Mouse (Mus musculus) urinary bladder, postnatal 36 days (tissue): Measurements from ENCODE around the gene Glis1.

Source experiments
- DNase-seq, 2 experiments: peaks; one replicate each; pipeline ENCODE4 v3.0.0; 2022; ENCODE audit warnings: low spot score in 2 of 2, mixed read lengths in 1 of 2

The Glis1 gene

DNA sequence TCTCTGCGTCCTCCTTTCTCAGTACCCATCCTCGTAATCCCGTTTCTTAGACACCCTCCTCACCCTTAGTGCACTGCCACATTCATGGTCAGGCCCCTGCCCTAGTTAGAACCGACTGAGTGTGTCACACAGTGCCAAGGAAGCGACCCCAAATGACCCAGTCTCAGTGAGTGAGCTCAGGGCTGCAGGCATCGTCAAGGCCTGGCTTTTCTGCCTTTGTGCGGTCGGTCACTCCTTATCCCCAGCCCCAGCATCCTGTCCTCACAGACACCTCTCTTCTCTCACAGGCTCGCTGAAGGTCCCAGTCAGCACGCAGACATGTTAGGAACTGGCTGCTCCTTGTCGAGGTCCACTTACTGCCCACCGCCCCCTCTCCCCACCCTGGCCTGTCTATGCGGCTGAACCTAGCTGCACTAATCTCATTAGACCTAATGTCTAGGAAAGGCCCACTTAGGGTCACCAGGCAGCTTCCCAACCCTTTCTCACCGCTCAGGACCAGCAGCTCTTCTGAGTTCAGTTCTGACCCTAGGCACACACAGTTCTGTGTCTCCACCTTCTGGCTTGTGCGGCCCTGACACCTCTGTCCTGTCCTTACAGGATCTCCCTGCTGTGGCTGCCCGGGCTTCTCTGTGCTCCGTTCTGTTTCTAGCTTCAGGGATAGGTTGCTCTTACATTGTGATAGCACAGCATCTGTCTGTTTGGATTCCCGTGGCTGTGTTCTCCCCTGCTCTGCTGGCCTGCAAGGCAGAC lies 18.1 kb downstream of the Glis1 start:
- no peak for DNase-seq

DNA sequence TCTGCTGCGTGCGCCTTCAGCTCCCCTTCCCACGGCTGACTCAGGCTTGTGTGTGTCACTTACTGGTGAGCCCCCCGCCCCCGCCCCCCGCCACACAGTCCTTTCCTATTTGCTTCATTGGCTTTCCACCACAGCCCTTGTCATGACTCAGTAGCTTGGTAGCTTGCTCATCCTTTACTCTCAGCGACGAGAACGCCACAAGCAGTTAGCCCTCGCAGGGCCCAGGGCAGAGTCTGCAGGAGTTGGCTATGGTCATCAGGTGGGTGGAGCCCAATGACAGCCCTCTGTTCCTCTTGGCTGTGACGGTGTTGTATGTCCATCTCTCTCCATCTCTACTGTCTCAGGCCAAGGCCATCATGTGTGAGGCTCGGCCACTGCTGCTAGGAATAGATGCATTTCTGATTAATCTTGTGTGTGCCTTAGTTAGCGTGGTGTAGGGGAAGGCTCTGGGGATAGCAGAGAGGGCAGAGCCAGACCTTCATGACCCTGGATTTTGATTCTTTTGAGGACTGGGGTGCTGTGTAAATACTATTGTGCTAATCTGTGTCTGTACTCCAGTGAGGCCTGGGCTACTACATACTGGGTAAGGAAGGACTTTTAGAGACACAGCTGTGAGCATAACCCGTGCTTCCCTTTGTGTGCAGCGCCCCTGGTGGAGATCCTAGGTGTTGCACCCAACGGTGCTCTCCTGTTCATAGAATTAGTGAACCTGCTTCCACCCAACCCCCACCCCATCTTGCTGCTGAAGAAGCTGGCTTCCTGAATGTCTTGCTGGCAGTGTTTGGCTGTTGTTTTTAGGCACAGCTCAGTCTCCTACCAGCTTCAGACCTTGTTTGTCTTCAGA lies 19.0 kb downstream of the Glis1 start:
- DNase-seq: peak; percentile 77 to 78

DNA sequence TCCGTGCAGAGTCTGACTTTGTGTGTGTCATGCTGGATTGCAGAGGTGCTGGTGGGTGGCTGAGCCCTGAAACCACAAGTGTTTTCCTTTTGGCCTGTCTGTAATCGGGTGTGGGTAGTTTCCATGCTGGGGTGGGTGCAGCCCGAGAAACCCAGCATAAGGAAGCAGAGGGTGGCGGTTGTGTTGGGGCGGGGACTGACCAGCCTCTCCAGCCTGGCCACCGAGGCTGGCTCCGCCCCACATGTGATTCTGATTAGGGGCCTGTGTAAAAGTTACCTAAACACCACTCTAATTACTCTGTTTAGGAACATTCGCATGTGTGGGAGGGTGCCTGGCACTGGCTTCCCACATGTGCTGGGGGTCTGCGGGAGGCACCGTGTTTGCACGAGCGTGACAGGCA lies 23.2 kb downstream of the Glis1 start:
- DNase-seq: no peak

DNA sequence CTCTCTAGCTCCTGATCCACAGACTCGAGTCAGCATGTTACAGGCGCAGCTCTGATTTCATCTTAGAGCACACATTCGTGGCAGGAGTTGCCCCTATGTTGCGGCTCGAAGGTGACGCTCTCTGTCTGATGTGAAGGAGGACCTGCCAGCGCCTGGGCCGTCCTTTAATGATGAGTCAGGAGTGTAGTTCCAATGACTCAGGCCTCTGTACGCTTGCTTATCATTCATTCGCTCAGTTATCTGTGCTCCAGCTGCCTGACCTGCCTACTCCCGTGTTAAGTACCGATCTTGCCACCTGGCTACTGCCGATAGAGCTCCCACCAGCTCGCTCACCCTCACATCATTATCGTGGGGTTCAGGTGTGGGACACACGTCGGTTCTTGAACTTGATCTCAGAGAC lies 24.5 kb downstream of the Glis1 start:
- no peak for DNase-seq

DNA sequence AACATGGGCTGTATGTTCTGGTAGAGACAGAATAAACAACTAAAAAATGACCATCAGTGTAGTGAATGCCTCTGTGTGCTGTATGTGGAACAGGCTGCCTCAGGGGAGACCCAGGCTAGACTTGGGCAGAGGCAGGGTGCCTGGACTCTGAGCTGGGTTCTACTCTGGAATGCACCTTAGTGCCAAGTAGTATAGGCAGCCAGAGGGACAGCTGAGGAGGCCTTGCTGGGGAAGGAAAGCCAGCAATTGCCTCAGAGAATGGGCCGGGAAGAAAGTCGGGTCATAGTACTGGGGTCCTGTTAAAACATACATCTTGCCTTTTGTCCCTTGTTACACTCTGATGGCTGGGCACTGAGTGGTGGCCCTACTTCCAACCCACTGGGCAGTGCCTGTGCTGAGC lies 25.1 kb downstream of the Glis1 start:
- DNase-seq: no peak

DNA sequence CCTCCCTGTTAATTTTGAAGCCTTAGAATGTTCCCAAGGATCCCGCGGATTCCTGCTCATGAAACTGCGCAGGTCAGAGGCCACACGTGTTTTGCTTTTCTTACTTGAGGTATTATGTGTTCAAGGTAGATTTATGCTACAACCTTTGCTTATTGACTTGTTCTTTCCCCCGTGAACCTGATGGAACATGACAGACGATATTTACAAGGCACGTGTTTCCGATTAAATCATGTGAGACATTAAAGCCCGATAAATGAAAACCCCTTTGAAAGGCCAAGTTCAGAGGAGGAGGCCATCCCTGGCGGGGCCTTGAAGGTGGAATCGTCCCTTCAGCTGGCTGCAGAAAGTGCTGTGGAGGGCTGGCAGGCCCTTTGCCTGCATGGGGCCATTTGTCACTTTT lies 26.1 kb downstream of the Glis1 start:
- no peak for DNase-seq

DNA sequence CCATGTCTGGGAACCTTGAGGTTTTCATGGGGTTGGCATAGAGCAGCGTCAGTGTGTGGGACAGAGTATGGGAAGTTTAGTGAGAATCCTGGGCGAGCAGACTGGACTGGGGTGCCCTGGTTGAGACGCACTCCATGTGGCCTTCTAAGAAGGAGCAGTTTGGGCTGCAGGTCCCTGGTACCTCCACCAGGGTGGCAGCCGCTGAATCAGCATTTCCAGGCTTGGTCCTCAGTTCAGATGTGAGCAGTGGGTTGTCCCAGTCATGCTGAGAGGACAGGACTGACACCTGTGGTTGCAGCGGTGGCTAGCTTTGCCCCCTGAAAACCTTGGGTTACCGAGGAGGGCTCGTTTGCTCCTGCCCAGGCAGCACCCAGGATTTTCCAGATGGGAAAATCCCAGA lies 33.4 kb downstream of the Glis1 start:
- no peak for DNase-seq

DNA sequence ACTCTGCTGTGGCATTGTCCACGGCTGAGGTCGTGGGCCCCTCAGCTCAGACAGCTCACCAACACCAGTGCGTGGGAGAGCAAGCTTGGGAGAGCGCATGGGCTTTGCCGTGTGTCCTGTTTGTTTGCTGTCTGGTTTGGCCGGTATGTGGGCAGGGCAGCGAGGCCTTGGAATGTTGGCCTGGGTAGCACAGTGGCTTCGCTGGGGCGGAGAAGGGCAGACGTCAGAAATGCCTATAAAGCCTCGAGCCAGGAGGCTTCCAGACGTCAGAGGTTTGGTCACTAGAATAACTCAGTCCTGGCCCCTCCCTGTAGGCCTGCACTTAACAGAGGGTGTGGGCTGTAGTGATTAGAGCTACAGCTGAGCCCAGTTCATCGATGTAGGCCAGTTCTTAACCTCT lies 33.9 kb downstream of the Glis1 start:
- DNase-seq: peak; percentile 33 to 52

DNA sequence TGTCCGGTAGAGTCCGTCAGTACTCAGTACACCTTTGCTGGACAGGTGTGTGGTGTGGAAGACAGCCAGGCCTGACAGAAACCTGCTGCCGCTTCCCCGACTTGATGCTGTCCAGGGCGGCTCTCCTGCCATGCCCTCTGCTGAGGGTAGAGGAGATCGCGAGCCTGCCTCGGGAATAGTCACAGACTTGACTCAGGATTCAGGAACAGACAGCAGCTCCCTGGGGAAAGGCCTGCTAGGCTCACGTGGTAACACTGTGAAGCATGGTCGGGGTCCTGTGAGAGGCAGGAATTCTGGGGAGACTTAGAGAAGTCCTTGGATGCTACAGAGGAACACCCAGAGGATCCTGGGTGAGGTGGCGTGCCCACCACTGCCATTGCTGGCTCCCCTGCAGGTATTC lies 34.4 kb downstream of the Glis1 start:
- no peak for DNase-seq

DNA sequence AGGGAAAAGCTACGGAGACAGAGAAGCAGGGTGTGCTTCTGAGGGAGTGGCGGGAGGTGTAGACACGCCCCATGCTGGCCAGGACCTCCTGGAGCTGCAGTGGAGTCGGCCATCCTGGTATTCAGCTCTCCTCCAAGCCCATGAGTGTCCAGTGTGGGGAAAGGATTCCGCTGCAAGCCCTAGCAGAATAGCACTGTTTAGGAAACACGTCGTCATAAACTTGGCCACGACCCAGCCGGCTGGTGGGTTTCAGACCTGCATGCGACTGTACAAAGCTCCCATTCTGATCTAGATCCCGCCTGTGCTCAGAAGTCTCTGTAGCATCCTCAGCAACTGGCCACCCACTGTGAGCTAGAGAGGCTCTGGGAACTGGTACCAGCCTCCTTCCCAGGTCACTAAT lies 41.9 kb downstream of the Glis1 start:
- DNase-seq: no peak

DNA sequence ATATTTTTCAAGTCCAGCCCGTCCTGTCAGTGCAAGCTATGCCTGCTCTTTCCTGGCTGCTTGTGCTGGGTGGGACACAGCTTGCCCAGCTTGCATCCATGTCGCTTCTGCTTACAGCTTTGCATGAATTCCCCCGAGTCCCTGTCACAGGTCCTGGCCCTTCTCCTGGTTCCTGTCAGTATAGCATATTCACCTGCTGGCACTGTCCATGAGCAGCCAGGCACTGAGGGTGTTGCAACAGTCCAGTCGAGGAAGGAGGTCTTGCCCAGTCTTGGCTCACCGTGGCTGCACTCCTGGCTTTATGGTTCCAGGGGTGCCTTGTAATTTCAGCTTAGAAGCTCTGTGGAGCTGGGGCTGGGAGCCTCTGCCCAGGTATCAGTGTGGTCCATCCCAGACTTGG lies 44.6 kb downstream of the Glis1 start:
- no peak for DNase-seq

DNA sequence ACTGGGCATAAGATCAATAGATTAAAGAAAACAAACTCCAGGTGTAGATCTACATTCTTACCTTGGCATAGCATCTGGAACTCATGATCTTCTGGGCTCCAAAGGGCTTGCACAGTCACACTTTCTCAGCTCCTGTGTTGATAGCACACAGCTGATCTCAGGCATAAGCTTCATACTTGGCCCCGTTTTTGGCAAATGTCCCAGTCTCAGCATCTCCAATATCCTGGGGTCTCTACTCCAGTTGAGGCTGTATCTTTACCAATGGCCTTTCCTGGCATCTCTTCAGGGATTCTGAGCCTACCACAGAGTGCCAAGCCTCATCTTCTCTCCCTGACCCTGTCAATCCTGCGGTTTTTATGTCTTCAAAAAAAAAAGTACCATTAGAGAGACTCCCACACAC lies 48.1 kb downstream of the Glis1 start:
- no peak for DNase-seq

DNA sequence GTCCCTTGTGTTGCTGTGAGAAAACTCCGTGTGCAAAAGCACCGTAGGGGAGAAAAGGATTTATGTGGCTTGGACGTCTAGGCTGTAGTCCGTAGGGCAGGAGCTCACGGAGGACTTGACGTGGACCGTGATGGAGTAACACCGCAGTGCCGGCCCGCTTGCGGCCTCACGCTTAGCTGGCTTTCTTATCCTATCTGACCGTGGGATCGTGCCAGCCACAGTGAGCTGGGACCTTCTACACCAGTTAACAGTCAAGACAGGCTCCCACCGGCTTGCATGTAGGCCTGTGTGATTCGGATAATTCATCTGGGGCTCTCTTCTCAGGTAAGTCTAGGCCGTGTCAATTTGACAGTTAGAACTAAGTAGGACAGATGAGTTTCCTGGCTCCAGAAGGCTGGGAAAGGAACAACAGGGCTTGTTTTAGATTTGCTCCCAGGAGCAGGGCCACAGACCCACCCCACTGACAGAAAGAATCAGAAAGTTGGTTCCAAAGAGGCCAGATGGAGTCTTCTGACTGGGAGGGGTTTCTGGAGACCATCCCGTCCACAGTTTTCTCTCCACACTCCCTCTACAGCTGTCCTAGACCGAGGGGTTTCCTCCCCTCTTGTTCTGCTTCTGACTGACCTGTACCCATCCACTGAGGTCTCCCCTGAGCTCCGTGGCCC lies 49.3 kb downstream of the Glis1 start:
- no peak for DNase-seq

DNA sequence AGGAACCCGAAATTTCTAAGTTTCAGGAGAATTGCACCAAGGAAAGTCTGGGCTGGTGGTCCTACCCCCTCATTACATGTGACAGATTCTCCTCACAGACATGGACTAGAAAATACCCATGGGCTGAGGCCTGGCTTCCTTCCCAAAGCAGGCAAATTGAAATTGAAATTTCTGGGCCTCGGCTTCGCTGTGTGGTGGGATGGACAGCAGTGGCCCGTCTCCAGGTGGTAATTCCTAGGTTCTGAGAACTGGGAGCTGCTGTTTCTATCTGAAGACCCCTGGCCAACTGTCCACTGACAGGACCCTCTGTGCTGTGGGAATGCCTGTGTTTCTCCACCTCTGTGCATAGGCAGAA lies 49.8 kb downstream of the Glis1 start:
- DNase-seq: no peak

DNA sequence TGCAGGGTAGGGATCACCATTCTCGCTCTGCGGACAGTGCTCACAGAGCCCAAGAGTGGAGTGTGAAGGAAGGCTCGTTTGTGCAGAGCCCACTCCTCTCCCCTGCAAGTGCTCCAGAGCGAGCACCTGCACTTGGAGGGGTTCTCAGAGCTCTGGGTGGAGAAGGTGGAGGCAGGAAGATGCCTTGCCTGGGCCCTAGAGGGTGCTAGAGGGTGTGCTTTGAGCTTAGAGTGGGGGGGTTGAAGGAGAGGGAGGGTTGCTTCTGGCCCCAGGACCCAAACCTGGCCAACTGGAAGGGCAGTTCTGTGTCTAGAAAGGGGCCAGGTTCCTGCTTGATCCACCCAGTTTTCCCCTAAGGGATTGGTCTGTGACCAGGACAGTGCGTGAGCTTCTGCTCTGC lies 51.5 kb downstream of the Glis1 start:
- DNase-seq: no peak

DNA sequence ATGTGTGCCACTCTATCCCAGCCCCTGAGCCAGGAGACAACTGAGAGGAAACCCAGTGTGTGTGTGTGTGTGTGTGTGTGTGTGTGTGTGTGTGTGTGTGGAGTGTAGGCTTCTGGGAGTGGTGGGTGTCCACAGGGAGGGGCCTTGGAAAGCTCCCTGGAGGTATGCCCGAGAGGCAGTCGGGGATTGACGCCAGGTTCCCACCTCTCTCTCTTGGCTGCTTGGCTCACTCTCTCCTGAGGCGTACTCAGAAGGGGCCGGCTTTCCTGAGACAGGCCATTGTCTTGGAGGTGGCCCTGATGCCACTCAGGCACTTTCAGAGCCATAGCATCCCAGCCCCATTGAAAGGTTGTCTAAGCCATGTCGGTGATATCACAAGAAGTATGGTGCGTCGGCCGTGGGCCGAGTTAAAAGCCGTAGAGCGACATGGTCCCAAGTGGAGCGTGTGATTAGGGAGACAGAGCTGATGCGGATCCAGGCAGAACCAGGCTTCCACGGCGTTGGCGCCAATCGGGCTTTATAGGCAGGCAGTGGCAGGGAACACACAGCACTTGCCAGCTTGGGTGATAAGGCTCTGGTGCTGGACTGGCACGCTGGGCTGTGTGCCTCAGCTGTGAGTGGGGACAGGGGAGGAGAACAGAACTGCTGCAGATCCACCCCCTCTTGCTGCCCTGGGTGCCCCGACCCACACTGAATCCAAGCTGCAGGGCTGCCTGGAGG lies 54.9 kb downstream of the Glis1 start:
- no peak for DNase-seq

DNA sequence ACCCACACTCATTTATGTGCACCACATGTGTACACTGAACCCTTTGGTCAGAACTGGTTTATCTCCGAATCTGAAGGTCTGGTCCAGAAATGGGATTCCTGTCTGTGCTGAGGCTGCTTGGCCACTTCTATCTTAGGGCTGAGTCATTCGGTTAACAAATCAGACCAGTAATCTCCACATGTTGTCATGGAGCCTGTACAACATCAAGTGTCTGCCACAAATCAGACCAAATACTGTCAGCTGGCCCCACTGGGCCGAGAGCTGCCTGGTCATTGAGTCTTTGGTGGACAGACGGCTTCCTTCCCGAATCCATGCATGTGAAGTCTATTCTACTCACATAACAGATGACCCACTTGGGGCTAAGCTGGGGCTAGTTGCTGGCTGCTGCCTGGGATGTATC lies 58.6 kb downstream of the Glis1 start:
- no peak for DNase-seq

DNA sequence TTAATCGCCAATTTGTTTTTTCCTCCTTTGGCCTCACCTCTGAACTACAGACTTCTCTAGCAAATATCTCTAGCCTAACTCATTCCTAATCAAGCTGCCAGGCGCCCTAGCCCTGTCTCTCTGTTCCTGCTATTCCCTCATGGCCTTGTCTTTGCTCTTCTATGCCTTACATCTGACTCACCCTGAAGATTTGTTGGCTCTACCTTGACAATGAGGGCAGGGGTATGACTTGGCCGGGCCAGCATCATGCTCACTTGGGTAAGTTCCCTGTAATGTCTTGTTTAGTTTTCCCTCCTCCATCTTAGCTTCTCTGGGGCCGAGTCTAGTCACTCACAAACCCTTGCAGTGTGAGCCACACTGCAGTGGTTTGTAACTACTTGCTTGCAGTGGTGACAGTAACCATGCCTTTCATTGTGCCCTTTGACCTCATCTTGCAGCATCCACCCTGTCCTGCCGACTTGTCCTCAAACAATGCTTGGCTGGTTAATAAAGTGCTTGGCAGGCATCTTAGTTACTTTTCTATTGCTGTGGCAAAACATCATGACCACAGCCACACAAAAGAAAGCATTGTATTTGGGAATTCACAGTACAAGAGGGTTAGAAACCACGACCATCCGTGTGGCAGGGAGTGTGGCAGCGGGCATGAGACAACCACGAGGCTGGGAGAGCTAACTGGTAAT lies 61.5 kb downstream of the Glis1 start:
- DNase-seq: no peak

DNA sequence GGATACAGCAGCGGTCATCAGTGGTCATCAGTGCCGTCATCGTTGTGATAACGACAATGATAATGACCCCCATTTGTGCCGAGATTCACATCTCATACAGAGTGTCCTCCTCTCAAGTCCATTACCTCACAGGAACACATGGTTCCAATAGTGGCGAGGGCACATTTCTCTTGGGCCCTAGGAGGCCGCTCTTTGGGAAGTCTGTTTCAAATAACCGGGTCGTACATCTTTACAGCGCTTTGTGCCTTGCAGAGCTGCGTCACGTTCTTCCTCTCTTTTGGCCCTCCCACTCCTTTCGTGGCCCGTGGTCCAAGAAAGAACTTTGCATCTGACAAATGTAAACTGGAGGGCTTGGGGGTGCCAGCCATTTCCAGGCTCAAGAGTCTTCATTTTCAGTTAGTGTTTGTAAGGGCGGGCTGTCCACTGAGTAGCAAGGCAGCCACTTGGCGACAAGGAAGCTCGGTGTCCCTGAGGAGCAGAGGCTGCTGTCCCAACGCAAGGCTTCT lies 63.1 kb downstream of the Glis1 start:
- DNase-seq: no peak

DNA sequence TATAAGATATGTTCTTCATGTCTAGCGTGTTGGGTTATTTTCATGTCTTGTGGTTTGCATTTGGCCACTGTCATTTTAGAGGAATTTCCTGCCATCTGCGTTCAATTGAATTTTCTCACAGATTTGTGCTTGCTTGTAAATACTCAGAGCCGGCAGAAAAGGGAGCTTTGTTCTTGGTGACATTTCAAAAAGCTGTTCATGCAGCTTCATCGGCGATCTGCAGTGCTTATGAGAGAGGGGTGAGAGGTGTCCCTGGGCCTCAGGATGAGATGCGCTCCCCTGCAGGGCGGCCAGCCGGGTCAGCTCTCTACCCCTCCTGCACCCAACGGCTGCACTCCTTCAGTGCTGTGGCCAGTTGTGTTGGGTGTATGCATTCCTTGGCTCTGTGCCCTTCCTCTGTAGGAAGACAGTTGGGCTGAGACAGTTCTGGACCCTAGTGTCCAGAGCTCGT lies 68.2 kb downstream of the Glis1 start:
- DNase-seq: no peak

DNA sequence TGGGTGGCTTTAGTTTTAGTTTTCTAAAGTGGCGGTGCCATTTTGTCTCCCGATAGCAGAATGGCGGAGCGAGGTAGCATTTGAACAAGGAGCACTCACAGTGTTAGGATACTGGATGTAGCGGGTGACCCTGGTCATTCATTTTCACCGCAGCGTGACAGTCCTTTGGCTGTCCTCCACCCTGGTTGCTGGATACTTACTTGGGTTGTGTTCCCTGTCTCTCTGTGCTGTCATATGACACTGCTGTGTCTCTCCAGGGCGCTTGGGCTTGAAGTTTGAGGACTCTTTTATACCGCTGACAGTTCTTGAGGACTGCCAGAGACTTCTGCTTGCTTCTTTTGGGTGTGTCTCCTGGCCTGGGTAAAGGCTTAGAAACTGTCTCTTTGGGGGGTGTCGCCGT lies 80.6 kb downstream of the Glis1 start:
- no peak for DNase-seq
